Mouse (Mus musculus) C2C12 (cell line): ENCODE results near the gene Eomes.

Experiments
- CEBPB ChIP-seq: IDR thresholded peaks from one replicate; pipeline ENCODE4 v1.6.1; 2011; ENCODE audit warnings: low read depth, mild to moderate bottlenecking, control low read depth, moderate library complexity
- CTCF ChIP-seq: IDR thresholded peaks from one replicate; pipeline ENCODE4 v1.5.1; 2011; ENCODE audit not compliant: control insufficient read depth, insufficient read depth, insufficient read length
- FOSL1 ChIP-seq: IDR thresholded peaks from one replicate; pipeline ENCODE4 v1.8.0; 2011; ENCODE audit warnings: mild to moderate bottlenecking, low read length; ENCODE audit not compliant: poor library complexity, insufficient read depth, severe bottlenecking
- MAX ChIP-seq: IDR thresholded peaks from one replicate; pipeline ENCODE4 v1.6.1; 2011; ENCODE audit warnings: mild to moderate bottlenecking, control low read depth
- MYOD1 ChIP-seq: IDR thresholded peaks from one replicate; pipeline ENCODE4 v1.6.1; 2011; ENCODE audit warnings: low read depth; ENCODE audit not compliant: control insufficient read depth, insufficient read length
- MYOG ChIP-seq: IDR thresholded peaks from one replicate; pipeline ENCODE4 v1.6.1; 2011; ENCODE audit not compliant: control insufficient read depth, insufficient read length; ENCODE audit errors: extremely low read depth
- USF1 ChIP-seq: IDR thresholded peaks from one replicate; pipeline ENCODE4 v1.6.1; 2011; ENCODE audit warnings: low read depth, mild to moderate bottlenecking, control low read depth, moderate library complexity

DNA sequence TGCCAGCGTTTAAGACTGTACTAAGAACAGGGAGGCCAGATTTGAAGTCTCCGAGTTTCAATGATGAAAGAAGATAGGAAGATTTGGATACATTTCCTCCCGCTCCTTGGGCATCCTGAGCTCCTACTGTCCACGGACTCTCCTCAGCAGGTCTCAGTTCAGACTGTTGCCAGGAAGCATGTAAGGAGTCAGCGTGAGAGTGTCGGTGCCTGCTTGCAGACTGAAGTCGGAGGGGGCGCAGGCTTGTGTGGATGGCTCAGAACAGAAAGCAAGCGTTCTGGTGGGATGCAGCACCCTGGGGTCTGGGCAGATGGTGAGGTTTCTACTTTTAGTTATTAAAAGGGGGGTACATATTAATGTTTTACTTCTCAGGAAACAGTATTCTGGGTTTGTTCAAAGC lies 24.6 kb upstream of the Eomes start:
- TF ChIP-seq CTCF, result no peak
- TF ChIP-seq USF1, result no peak
- no peak for TF ChIP-seq MAX
- TF ChIP-seq FOSL1, result no peak
- no peak for TF ChIP-seq CEBPB
- TF ChIP-seq MYOG, result no peak
- no peak for TF ChIP-seq MYOD1
